Mouse (Mus musculus) left cerebral cortex, postnatal 36 days (tissue): Measurements from ENCODE around the gene Gm9789. TPM values are rescaled to one million over a fixed set of nuclear protein-coding genes. Genes with fewer than 3 reads are reported as not detected.
"Not testable (repeated sequence)": the region's sequence is repeated elsewhere in the genome, so short reads cannot be mapped to it uniquely, and the experiment has no call there.

Experiments
- DNase-seq, 2 experiments: peaks; one replicate each; pipeline ENCODE4 v3.0.0; 2021 to 2022; ENCODE audit warnings: low spot score in 2 of 2, mixed read lengths in 1 of 2
- intact Hi-C: fragments of 180-260 bp; cut with DNase I; formaldehyde crosslinking; loops from one replicate; pipeline ENCODE4 v1.15.1; 2025
- total RNA-seq, 2 experiments: library from RNA; stranded (reverse); gene quantifications; 2 replicates each; pipeline ENCODE4 v1.2.3; 2021

Gene Gm9789
- total RNA-seq = not detected

DNA sequence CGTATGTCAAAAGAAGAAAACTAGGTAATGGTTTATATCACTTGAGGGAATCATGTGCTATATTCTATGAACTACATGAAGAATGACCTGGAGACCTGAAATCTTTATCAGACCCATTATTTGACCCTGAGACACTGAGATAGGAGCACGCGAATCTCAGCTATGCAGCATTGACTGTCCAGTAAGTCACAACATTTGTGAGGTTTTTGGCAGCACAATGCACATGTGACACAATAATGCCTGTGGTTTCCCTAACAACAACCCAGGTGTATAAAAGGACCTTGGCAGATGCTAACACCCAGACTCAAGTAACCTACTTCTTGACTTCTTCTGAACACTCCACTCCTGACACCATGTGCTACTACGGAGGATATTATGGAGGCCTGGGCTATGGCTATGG, at the start of gene Gm9789:
Gene Gm9789, plus strand, starts transcription at position 301 of the 400 bp plus-strand sequence.
- intact Hi-C loops = no loop called here
- no peak for DNase-seq

DNA sequence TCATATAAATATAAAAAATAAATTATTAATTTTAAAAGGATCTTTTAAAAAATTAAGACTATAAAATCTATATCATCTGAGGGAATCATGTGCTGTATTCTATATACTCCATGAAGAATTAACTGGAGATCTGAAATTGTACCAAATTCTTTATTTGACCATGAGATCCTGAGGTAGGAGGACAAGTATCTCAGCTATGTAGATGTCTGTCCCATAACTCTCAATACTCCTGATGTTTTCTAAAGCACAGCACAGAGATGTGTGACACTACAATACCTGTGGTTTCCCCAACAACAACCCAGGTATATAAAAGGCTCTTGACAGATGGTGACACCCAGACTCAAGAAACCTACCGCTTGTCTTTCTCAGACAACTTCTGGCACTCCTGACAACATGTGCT, 17.2 kb upstream of the Gm9789 start, which contains the start of gene Gm6358:
Gene Gm6358, plus strand, starts transcription at position 301 of the 400 bp plus-strand sequence.
- intact Hi-C loops = no loop called here
- no peak for DNase-seq

DNA sequence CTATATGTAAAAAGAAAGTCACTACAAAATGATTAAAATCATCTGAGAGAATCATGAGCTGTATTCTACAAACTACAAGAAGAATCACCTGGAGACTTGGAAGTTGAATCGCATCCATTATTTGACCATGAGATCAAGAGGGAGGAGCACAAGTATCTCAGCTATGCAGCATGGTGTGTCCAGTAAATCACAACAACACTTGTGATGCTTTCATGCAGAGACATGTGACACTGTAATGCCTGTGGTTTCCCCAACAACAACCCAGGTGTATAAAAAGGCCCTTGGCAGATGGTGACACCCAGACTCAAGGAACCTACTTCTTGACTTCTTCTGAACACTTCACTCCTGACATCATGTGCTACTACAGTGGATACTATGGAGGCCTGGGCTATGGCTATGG, 7.0 kb upstream of the Gm9789 start, which contains the start of gene Gm10061:
Gene Gm10061, plus strand, starts transcription at position 301 of the 400 bp plus-strand sequence.
- intact Hi-C loops = no loop called here
- DNase-seq = no peak

DNA sequence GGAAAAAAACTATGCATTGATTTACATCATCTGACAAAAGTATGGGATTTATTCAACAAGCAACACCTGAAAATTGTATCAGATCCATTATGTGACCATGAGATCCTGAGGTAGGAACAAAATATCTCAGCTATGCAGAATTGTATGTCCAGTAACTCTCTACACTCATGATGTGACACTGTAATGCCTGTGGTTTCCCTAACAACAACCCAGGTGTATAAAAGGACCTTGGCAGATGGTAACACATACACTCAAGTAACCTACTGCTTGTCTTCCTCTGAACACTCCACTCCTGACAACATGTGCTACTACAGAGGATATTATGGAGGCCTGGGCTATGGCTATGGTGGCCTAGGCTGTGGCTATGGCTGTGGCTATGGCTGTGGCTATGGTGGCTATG, 11.4 kb downstream of the Gm9789 start, which contains the start of gene Gm7735:
Gene Gm7735, plus strand, starts transcription at position 301 of the 400 bp plus-strand sequence.
- intact Hi-C loops, DNase-seq: not testable (repeated sequence)

DNA sequence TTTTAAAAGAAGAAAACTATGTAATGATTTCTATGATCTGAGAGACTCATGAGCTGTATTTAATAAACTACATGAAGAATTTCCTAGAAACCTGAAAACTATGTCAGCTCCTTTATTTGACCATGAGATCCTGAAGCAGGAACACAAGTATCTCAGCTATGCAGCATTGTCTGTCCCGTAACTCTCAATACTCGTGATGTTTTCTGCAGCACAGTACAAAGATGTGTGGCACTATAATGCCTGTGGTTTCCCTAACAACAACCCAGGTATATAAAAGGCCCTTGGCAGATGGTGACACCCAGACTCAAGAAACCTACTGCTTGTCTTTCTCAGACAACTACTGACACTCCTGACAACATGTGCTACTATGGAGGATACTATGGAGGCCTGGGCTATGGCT, 16.7 kb downstream of the Gm9789 start, which contains the start of gene 1110057P08Rik:
Gene 1110057P08Rik, plus strand, starts transcription at position 301 of the 400 bp plus-strand sequence.
- no peak for DNase-seq
- intact Hi-C loops = no loop called here

DNA sequence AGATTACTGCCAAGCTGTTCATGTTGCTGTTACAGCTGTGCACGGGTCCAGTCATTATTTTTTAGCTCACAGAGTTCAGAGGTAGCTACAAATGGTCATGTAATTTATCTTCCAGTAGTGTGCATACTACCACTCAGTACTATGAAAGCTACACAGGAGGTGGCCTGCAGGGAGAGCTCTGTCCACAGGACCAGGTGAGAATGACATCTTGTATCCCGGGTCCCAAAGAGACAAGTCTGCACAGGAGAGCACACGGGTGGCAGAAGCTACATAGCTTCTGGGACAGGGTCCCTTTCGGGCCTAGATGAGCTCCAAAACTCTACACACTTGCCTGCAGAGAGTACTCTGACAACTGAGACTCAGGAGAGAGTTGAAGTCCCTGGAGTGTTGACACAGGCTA, 30.9 kb downstream of the Gm9789 start:
- intact Hi-C loops = no loop called here
- DNase-seq = no peak

DNA sequence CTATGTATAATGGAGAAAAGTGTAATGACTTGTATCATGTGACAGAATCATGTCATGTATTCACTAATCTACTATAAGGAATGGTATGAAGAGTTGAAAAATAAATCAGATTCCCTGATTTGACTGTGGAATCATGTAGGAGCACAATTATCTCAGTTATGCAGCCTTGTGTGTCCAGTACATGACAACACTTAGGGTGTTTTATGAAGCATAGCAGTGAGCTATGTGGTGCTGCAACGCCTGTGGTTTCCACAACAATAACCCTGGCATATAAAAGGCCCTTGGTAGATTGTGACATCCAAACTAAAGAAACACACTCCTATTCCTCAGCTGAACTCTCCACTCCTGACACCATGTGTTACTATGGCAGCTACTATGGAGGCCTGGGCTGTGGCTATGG, 47.8 kb downstream of the Gm9789 start, which contains the start of gene Krtap20-2:
Gene Krtap20-2, plus strand, starts transcription at position 301 of the 400 bp plus-strand sequence.
- intact Hi-C loops = no loop called here
- DNase-seq = no peak

Other genes starting within 250 kb of the Gm9789 start
- not detected for gene Krtap19-9b, start 225.7 kb upstream of the Gm9789 start, total RNA-seq
- gene Krtap16-3, start 195.1 kb upstream of the Gm9789 start, total RNA-seq = not detected
- not detected for gene Krtap22-2, start 147.2 kb upstream of the Gm9789 start, total RNA-seq
- not detected for gene Gm10229, start 142.7 kb upstream of the Gm9789 start, total RNA-seq
- not detected for gene Krtap6-1, start 126.3 kb upstream of the Gm9789 start, total RNA-seq
- gene Gm10228, start 116.5 kb upstream of the Gm9789 start, total RNA-seq = not detected
- gene Krtap6-5, start 110.1 kb upstream of the Gm9789 start, total RNA-seq = not detected
- not detected for gene 1110025L11Rik, start 94.0 kb upstream of the Gm9789 start, total RNA-seq
- gene Krtap6-3, start 73.9 kb upstream of the Gm9789 start, total RNA-seq = not detected
- gene Gm6358, start 17.1 kb upstream of the Gm9789 start, total RNA-seq = not detected
- not detected for gene Gm10061, start 6.9 kb upstream of the Gm9789 start, total RNA-seq
- gene Gm7735, start 11.5 kb downstream of the Gm9789 start, total RNA-seq = not detected
- gene 1110057P08Rik, start 16.8 kb downstream of the Gm9789 start, total RNA-seq = not detected
- not detected for gene Krtap20-2, start 47.9 kb downstream of the Gm9789 start, total RNA-seq
- not detected for gene Krtap21-1, start 245.9 kb downstream of the Gm9789 start, total RNA-seq